Mouse (Mus musculus): ENCODE results near the gene Nek8.

DNA sequence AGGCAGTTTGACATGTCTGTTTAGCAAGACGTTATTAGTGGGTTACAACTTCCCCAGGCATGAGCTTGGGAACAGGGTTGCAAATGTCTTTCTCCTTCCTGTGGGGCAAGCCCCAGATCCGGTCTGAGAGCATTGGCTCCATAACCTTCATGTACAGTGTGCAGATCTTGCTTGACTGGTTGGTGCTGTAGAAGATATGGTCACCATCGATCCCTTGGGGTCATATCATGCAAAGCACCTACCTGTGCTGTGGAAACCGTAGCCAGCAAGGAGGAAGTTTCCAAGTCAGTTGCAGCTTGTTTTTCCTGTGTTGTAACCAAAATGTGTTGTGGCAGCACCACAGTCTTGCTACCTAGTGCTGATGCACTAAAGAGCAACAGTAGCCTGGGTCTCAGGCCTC lies 49.7 kb downstream of the Nek8 start:
- no peak for TF ChIP-seq CTCF (IDR thresholded peaks at IDR 0.05; ENCODE audit: control insufficient read depth, insufficient read depth, insufficient replicate concordance, low read depth, low read length)
- TF ChIP-seq POLR2A (IDR thresholded peaks at IDR 0.05; ENCODE audit: control insufficient read depth, low read depth, low read length) = no peak

Measured in testis, adult 2 months (tissue).